Mouse (Mus musculus) bone marrow, adult 2 months (tissue): ENCODE results near the gene Vmn1r198.

Experiments used
- CTCF ChIP-seq: fragments of 200-500 bp; IDR thresholded peaks from 2 replicates; pipeline ENCODE4 v1.5.1; 2011; ENCODE audit warnings: low read length, control low read depth; ENCODE audit not compliant: control insufficient read depth, insufficient read depth
- POLR2A ChIP-seq: fragments of 200-500 bp; IDR thresholded peaks from 2 replicates; pipeline ENCODE4 v1.6.1; 2011; ENCODE audit warnings: low read depth, mild to moderate bottlenecking, control low read depth, low read length, borderline replicate concordance; ENCODE audit not compliant: control insufficient read depth

- TF ChIP-seq CTCF (no peak), POLR2A (no peak)
Measured at GRCm38 (mm10) chr13:22324289-22324688, 25.9 kb upstream of the Vmn1r198 start, which contains the start of gene Vmn1r197.
